Mouse (Mus musculus) T-cell, adult 2 months (primary cell): ENCODE data around the gene D330020A13Rik.
A peak's percentile ranks its signal among the peaks of the same experiment; 100 is the strongest.

Experiments used
- DNase-seq: peaks from one replicate; pipeline ENCODE4 v3.0.0; 2022; ENCODE audit warnings: low spot score

The D330020A13Rik gene

GRCm38 (mm10) chr6:120301137-120301536 is 7.0 kb downstream of the D330020A13Rik start:
- DNase-seq: peak; percentile 37

GRCm38 (mm10) chr6:120302755-120303316 is 8.7 kb downstream of the D330020A13Rik start:
- no peak for DNase-seq

- DNase-seq: no peak
Observed at GRCm38 (mm10) chr6:120306859-120307594, 12.9 kb downstream of the D330020A13Rik start.

- no peak for DNase-seq
Observed at GRCm38 (mm10) chr6:120309338-120309737, 15.2 kb downstream of the D330020A13Rik start.

GRCm38 (mm10) chr6:120309787-120310186 is 15.6 kb downstream of the D330020A13Rik start:
- no peak for DNase-seq

- no peak for DNase-seq
Observed at GRCm38 (mm10) chr6:120312443-120312842, 18.3 kb downstream of the D330020A13Rik start.

GRCm38 (mm10) chr6:120318303-120318940 is 24.3 kb downstream of the D330020A13Rik start:
- no peak for DNase-seq

GRCm38 (mm10) chr6:120319129-120319528 is 25.0 kb downstream of the D330020A13Rik start:
- no peak for DNase-seq

GRCm38 (mm10) chr6:120320369-120320768 is 26.2 kb downstream of the D330020A13Rik start:
- no peak for DNase-seq

GRCm38 (mm10) chr6:120324295-120324927 is 30.2 kb downstream of the D330020A13Rik start:
- peak; percentile 62 for DNase-seq

GRCm38 (mm10) chr6:120332351-120332750 is 38.2 kb downstream of the D330020A13Rik start:
- no peak for DNase-seq

GRCm38 (mm10) chr6:120343992-120344391 is 49.8 kb downstream of the D330020A13Rik start:
- DNase-seq: no peak
